Mouse (Mus musculus) layer of hippocampus, postnatal 25 days (tissue): ENCODE data around the gene Olfr832. TPM values are rescaled to one million over a fixed set of nuclear protein-coding genes. Genes with fewer than 3 reads are reported as not detected.
"Not testable (repeated sequence)": the region's sequence is repeated elsewhere in the genome, so short reads cannot be mapped to it uniquely, and the experiment has no call there.

ENCODE experiments used
- DNase-seq, 2 experiments: peaks; one replicate each; pipeline ENCODE4 v3.0.0; 2022; ENCODE audit warnings: mixed read lengths in 2 of 2, low spot score in 1 of 2; ENCODE audit errors: extremely low spot score in 1 of 2
- total RNA-seq, 2 experiments: library from RNA; stranded (reverse); gene quantifications; 2 replicates each; pipeline ENCODE4 v1.2.3; 2021

Olfr832 gene
- total RNA-seq = not detected

- DNase-seq = not testable (repeated sequence)
Observed at GRCm38 (mm10) chr9:18936822-18937221, at the start of gene Olfr832. Gene Olfr832 (plus strand): TSS chr9:18937122.

DNA sequence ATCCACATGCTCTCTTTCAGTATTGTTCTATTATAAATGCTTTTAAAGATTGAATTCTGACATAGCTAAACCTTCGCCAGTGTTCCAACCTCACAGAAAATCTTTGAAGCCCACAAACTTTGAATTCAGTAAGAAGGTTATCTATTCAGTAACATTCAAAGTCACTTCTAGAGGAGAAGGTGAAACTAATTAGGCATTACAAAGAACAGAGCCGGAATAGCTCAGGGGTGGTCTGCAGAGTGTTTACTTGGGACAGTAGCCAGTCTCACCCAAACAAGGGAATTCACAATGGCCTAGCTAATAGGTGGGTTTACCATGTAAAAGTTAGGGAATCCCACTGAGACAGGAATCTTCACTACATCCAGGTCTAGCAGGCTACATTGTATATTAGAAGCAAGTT is 29.2 kb upstream of the Olfr832 start:
- DNase-seq = not testable (repeated sequence)

DNA sequence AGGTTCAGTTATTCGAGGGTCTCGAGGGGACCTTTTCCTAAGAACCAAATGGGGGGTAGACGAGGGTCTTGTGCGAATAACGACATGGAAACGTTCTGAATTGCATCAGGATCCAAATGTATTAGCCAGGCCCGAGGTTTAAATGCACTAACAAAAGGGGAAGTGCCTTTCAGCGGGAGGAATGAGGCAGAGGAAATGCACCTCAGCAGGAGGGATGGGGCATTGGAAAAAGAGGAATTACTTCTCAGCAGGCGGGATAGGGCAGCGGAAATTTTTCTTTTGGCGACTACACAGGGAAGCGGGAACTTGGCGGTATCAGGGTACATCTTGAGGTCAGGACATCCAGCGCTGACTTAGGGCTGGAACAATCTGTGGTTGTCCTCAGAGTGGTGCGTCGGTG is 9.0 kb upstream of the Olfr832 start:
- not testable (repeated sequence) for DNase-seq

- DNase-seq = no peak
Observed at GRCm38 (mm10) chr9:18962021-18962420, 25.1 kb downstream of the Olfr832 start.

DNA sequence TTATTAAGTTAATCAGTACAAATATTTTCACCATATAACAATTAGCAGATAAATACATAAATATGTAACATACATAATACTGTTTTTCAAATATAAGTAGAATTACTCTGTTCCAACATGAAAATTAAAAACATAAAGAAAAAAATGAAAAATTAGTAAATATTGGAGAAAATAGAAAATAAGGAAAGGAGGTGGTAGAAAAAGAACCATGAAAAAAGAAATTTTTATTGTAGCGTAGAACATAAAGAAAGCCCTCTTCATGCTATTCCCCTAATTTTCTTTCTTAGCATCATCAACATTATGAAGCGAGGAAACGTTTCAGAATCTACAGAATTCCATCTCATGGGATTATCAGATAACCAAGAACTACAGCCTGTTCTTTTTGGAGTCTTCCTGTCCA is 50.8 kb downstream of the Olfr832 start, which contains the start of gene Olfr834:
Gene Olfr834 (plus strand): TSS at position 301 of the 400 bp plus-strand sequence.
- DNase-seq = no peak

Other genes starting within 250 kb of the Olfr832 start
- not detected for gene Olfr24, start 173.1 kb upstream of the Olfr832 start, total RNA-seq
- gene Olfr828, start 117.6 kb upstream of the Olfr832 start, total RNA-seq = not detected
- not detected for gene Olfr829, start 82.2 kb upstream of the Olfr832 start, total RNA-seq
- not detected for gene Olfr830, start 62.4 kb upstream of the Olfr832 start, total RNA-seq
- not detected for gene Olfr834, start 50.9 kb downstream of the Olfr832 start, total RNA-seq
- not detected for gene Olfr835, start 95.6 kb downstream of the Olfr832 start, total RNA-seq
- gene Olfr836, start 183.3 kb downstream of the Olfr832 start, total RNA-seq = not detected
- not detected for gene Olfr837, start 199.2 kb downstream of the Olfr832 start, total RNA-seq
- gene Olfr839-ps1, start 240.2 kb downstream of the Olfr832 start, total RNA-seq = under 1 TPM; 0.02 to 0.09 TPM